In the genomic region with DNA sequence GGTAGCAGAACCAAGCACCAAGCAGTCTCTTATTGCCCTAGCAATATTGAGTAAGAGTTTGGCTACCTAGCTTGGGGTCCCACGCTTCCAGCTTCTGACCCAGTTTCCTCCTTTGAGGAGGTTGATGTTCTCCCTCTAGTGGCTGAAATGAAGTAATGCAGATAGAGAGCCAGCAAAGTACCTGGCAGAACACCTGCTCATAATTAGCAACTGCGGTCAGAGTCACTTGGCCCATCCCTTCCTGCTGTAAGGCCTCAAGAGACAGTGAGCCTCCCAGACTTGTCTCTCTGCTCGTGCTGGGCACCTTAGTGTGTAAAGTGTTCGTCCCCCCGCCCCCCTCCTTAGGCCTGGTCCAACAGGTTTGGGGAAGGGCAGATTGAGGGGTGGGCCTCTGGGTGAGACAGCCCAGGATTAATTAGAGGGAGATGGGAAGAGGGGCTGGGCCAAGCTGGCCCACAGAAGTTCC, we compare ENCODE assay signal across 9 mouse cellular contexts. TPM values are rescaled to one million over a fixed set of nuclear protein-coding genes. Genes with fewer than 3 reads are reported as not detected.
DNase-seq lines count a peak whose midpoint lies in the region; ATAC-seq lines count a peak whose summit lies in the region.
"Had no signal": no experiment of that assay in that cellular context is flagged by ENCODE, and none has a peak within 500 bp of the region (broad histone marks: within the 10 kb centered on the region; RNA-seq: fewer than 3 reads in every experiment).

No protein-coding gene starts in this region.

- H3K4me3 ChIP-seq in forebrain, embryonic 12.5 days (replicated peaks) = no peak overlapping the region
- no peak overlapping the region for H3K4me3 ChIP-seq in forebrain, embryonic 16.5 days (replicated peaks; ENCODE audit: low read length)
- no peak overlapping the region for H3K4me3 ChIP-seq in embryonic facial prominence, embryonic 10.5 days
- H3K4me3 ChIP-seq in limb, embryonic 13.5 days = no peak overlapping the region

- peaks cover 2% of the 10 kb centered on the region; the same call in 1 of the 2 replicates for H3K4me1 ChIP-seq in forebrain, embryonic 12.5 days
- H3K4me1 ChIP-seq in forebrain, embryonic 16.5 days (replicated peaks; ENCODE audit: control insufficient read depth, insufficient read depth, low read length) = 0 out of 2 replicates have a peak, but pooled peaks cover 2% of the 10 kb centered on the region
- H3K4me1 ChIP-seq in embryonic facial prominence, embryonic 10.5 days = peaks cover 30% of the 10 kb centered on the region
- H3K4me1 ChIP-seq in limb, embryonic 13.5 days = 0 out of 2 replicates have a peak, but pooled peaks cover 9% of the 10 kb centered on the region

- intact Hi-C loops in left cerebral cortex, postnatal 4 days (cut with DNase I) = no loop called here

- peak; percentile 57; the same call in 1 of the 2 replicates for ATAC-seq in forebrain, embryonic 12.5 days (ENCODE audit: low FRiP score)
- ATAC-seq in forebrain, embryonic 16.5 days = no peak
- ATAC-seq in limb, embryonic 13.5 days (ENCODE audit: low FRiP score, low read depth) = peak; percentile 18; the same call in 1 of the 2 replicates

- DNase-seq in CD4-positive helper T cell, adult 2 months (ENCODE audit: low read depth, low spot score) = peak; percentile 61
- peak; percentile 51 for DNase-seq in embryonic facial prominence, embryonic 10.5 days (ENCODE audit: low spot score)
- peak; percentile 77 for DNase-seq in retina, embryonic 14.5 days (ENCODE audit: low spot score)
- no peak for DNase-seq in left cerebral cortex, postnatal 4 days
- no peak for DNase-seq in ovary, postnatal 36 days (ENCODE audit: low spot score)

- peaks cover 38% of the 10 kb centered on the region for H3K27me3 ChIP-seq in forebrain, embryonic 12.5 days
- H3K27me3 ChIP-seq in forebrain, embryonic 16.5 days (replicated peaks; ENCODE audit: control insufficient read depth, insufficient read depth, low read length) = peaks cover 32% of the 10 kb centered on the region
- H3K27me3 ChIP-seq in embryonic facial prominence, embryonic 10.5 days (replicated peaks; ENCODE audit: low read depth, poor library complexity, severe bottlenecking) = peaks cover 43% of the 10 kb centered on the region
- peaks cover 38% of the 10 kb centered on the region for H3K27me3 ChIP-seq in limb, embryonic 13.5 days

- no peak overlapping the region for H3K27ac ChIP-seq in forebrain, embryonic 12.5 days
- H3K27ac ChIP-seq in forebrain, embryonic 16.5 days (ENCODE audit: low read length) = no peak overlapping the region
- H3K27ac ChIP-seq in embryonic facial prominence, embryonic 10.5 days (replicated peaks) = no peak overlapping the region
- no peak overlapping the region for H3K27ac ChIP-seq in limb, embryonic 13.5 days

- H3K4me2 ChIP-seq in forebrain, embryonic 12.5 days = no peak overlapping the region
- H3K4me2 ChIP-seq in forebrain, embryonic 16.5 days (ENCODE audit: low read length) = no peak overlapping the region
- no peak overlapping the region for H3K4me2 ChIP-seq in limb, embryonic 13.5 days (replicated peaks)

- H3K9me3 ChIP-seq in forebrain, embryonic 12.5 days = no peaks in the 10 kb centered on the region
- no peaks in the 10 kb centered on the region for H3K9me3 ChIP-seq in forebrain, embryonic 16.5 days (ENCODE audit: control insufficient read depth, low read length)
- no peaks in the 10 kb centered on the region for H3K9me3 ChIP-seq in embryonic facial prominence, embryonic 10.5 days
- no peaks in the 10 kb centered on the region for H3K9me3 ChIP-seq in limb, embryonic 13.5 days

- no peak overlapping the region for H3K9ac ChIP-seq in forebrain, embryonic 12.5 days
- H3K9ac ChIP-seq in forebrain, embryonic 16.5 days (replicated peaks; ENCODE audit: low read depth, low read length) = no peak overlapping the region
- no peak overlapping the region for H3K9ac ChIP-seq in limb, embryonic 13.5 days

- 11% methylated on average over 5 of the region's 5 CpGs for WGBS in forebrain, embryonic 12.5 days
- 15% methylated on average over 5 of the region's 5 CpGs for WGBS in forebrain, embryonic 16.5 days
- 10% methylated on average over 5 of the region's 5 CpGs for WGBS in embryonic facial prominence, embryonic 10.5 days
- WGBS in limb, embryonic 13.5 days = 10% methylated on average over 5 of the region's 5 CpGs

- H3K36me3 ChIP-seq in forebrain, embryonic 12.5 days (replicated peaks) = peaks cover 33% of the 10 kb centered on the region
- H3K36me3 ChIP-seq in forebrain, embryonic 16.5 days (ENCODE audit: control insufficient read depth, insufficient read depth) = no peaks in the 10 kb centered on the region; the same call in 1 of the 2 replicates
- peaks cover 41% of the 10 kb centered on the region for H3K36me3 ChIP-seq in embryonic facial prominence, embryonic 10.5 days (replicated peaks)
- peaks cover 33% of the 10 kb centered on the region for H3K36me3 ChIP-seq in limb, embryonic 13.5 days

RNA-seq across cellular contexts. Expression of gene Bicdl2, which starts 4.3 kb away (rescaled TPM):
- 0.19 and 0.42 TPM in 2 replicates for polyA plus RNA-seq in forebrain, embryonic 12.5 days (2016; fragmentation: Nextera tagmentation; extraction: Ambion mirVana)
- 0.39 TPM in 1 of 2 replicates, not detected in the other for polyA plus RNA-seq in forebrain, embryonic 16.5 days (2015; fragmentation: Nextera tagmentation; extraction: Ambion mirVana)
- polyA plus RNA-seq in embryonic facial prominence, embryonic 10.5 days (2016; fragmentation: Nextera tagmentation; extraction: Ambion mirVana) = 0.85 and 1.2 TPM in 2 replicates
- 1.7 and 2.2 TPM in 2 replicates for polyA plus RNA-seq in limb, embryonic 13.5 days (2015; fragmentation: Nextera tagmentation; extraction: Ambion mirVana)
- not detected for total RNA-seq in left cerebral cortex, postnatal 4 days (2021)
- total RNA-seq: left cerebral cortex, postnatal 25 days had no signal

RNA-seq across cellular contexts. Expression of gene Hcfc1r1, which starts 8.8 kb away (rescaled TPM):
- 47.1 and 50.3 TPM in 2 replicates for polyA plus RNA-seq in forebrain, embryonic 12.5 days (2016; fragmentation: Nextera tagmentation; extraction: Ambion mirVana)
- polyA plus RNA-seq in forebrain, embryonic 16.5 days (2015; fragmentation: Nextera tagmentation; extraction: Ambion mirVana) = 92.1 and 99.4 TPM in 2 replicates
- polyA plus RNA-seq in embryonic facial prominence, embryonic 10.5 days (2016; fragmentation: Nextera tagmentation; extraction: Ambion mirVana) = 30.4 and 39.7 TPM in 2 replicates
- polyA plus RNA-seq in limb, embryonic 13.5 days (2015; fragmentation: Nextera tagmentation; extraction: Ambion mirVana) = 65.0 and 66.9 TPM in 2 replicates
- 100 to 1,000 TPM; 119 to 126 TPM for total RNA-seq in left cerebral cortex, postnatal 4 days (2021)

RNA-seq across cellular contexts. Expression of gene Thoc6, which starts 9.1 kb away (rescaled TPM):
- polyA plus RNA-seq in forebrain, embryonic 12.5 days (2016; fragmentation: Nextera tagmentation; extraction: Ambion mirVana) = 49.3 and 49.7 TPM in 2 replicates
- polyA plus RNA-seq in forebrain, embryonic 16.5 days (2015; fragmentation: Nextera tagmentation; extraction: Ambion mirVana) = 40.1 and 41.4 TPM in 2 replicates
- 70.9 and 72.2 TPM in 2 replicates for polyA plus RNA-seq in embryonic facial prominence, embryonic 10.5 days (2016; fragmentation: Nextera tagmentation; extraction: Ambion mirVana)
- polyA plus RNA-seq in limb, embryonic 13.5 days (2015; fragmentation: Nextera tagmentation; extraction: Ambion mirVana) = 45.6 and 48.4 TPM in 2 replicates
- 10 to 100 TPM; 14.3 to 16.2 TPM for total RNA-seq in left cerebral cortex, postnatal 4 days (2021)

RNA-seq across cellular contexts. Expression of gene Tnfrsf12a, which starts 12.7 kb away (rescaled TPM):
- polyA plus RNA-seq in forebrain, embryonic 12.5 days (2016; fragmentation: Nextera tagmentation; extraction: Ambion mirVana) = 3.6 and 4.2 TPM in 2 replicates
- polyA plus RNA-seq in forebrain, embryonic 16.5 days (2015; fragmentation: Nextera tagmentation; extraction: Ambion mirVana) = 2.9 and 4.8 TPM in 2 replicates
- polyA plus RNA-seq in embryonic facial prominence, embryonic 10.5 days (2016; fragmentation: Nextera tagmentation; extraction: Ambion mirVana) = 4.6 and 6.4 TPM in 2 replicates
- polyA plus RNA-seq in limb, embryonic 13.5 days (2015; fragmentation: Nextera tagmentation; extraction: Ambion mirVana) = 15.4 and 17.1 TPM in 2 replicates
- 1 to 10 TPM; 1.3 to 1.9 TPM for total RNA-seq in left cerebral cortex, postnatal 4 days (2021)

RNA-seq across cellular contexts. Expression of gene Cldn6, which starts 14.5 kb away (rescaled TPM):
- polyA plus RNA-seq in forebrain, embryonic 12.5 days (2016; fragmentation: Nextera tagmentation; extraction: Ambion mirVana) = 7.1 and 8.0 TPM in 2 replicates
- polyA plus RNA-seq in forebrain, embryonic 16.5 days (2015; fragmentation: Nextera tagmentation; extraction: Ambion mirVana) = 0.24 and 0.45 TPM in 2 replicates
- polyA plus RNA-seq in embryonic facial prominence, embryonic 10.5 days (2016; fragmentation: Nextera tagmentation; extraction: Ambion mirVana) = 77.2 and 81.3 TPM in 2 replicates
- polyA plus RNA-seq in limb, embryonic 13.5 days (2015; fragmentation: Nextera tagmentation; extraction: Ambion mirVana) = 16.8 and 19.8 TPM in 2 replicates
- under 1 TPM in 1 of 2 experiments, not detected in 1; 0.24 TPM for total RNA-seq in left cerebral cortex, postnatal 4 days (2021)
- total RNA-seq: left cerebral cortex, postnatal 25 days had no signal

Comparison
In these comparisons a context has a peak if more than half of its experiments do, and no peak if none do; other contexts are left out.
1. DNase-seq: peak in CD4-positive helper T cell, adult 2 months (single experiment), embryonic facial prominence, embryonic 10.5 days (single experiment) and retina, embryonic 14.5 days (single experiment); none in left cerebral cortex, postnatal 4 days (single experiment) and ovary, postnatal 36 days (single experiment).